Mouse (Mus musculus) 3T3-L1 (cell line): ENCODE measurements around the gene Sipa1.

Experiments used
- DNase-seq: peaks from one replicate; pipeline ENCODE4 v3.0.0-alpha.2; 2015; ENCODE audit warnings: low read depth, low spot score

Gene Sipa1

DNA sequence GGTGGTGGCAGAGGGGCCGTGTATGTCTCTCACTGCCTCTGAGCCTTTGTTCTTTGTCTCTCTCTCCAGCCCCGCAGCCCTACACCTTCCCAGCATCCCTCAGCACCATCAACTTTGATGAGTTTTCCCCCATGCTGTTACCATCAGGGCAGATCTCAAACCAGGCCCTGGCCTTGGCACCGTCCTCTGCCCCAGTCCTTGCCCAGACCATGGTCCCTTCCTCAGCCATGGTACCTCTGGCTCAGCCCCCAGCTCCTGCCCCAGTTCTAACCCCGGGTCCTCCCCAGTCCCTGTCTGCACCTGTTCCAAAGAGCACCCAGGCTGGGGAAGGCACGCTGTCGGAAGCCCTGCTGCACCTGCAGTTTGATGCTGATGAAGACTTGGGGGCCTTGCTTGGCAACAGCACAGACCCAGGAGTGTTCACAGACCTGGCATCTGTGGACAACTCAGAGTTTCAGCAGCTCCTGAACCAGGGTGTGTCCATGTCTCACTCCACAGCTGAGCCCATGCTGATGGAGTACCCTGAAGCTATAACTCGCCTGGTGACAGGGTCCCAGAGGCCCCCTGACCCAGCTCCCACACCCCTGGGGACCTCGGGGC is 16.7 kb downstream of the Sipa1 start:
- DNase-seq: no peak

DNA sequence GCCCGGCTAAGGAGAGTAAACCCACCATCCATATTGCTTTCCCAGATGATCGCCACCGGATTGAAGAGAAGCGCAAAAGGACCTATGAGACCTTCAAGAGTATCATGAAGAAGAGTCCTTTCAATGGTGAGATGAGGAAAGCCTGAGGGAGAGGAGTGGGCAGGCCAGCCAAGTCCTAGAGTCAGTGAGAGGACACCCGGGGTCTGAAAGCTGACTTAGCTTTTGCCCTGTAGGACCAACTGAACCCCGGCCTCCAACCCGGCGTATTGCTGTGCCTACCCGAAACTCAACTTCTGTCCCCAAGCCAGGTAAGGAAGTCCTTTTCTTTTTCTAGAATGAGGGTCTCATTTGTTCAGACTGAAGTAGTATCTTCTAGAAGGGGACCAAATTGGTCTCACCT is 18.2 kb downstream of the Sipa1 start:
- no peak for DNase-seq

DNA sequence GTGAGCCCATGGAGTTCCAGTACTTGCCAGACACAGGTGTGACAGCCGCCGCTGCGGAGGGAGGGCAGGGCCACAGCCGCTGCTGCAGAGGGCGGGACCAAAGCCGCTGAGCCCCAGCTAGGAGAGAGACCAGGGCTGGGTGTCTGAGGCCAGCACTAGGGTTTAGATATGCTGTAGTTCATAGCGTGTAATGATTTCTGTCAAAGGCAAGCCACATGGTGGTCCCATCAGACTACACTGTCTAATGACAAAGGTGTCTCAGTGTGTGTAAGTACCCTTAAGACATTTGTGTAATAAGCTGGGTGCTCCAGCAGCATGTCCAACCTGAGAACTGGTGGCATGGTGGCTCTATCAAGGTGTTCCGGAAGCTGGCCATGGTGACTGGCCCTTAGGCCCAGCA is 21.9 kb downstream of the Sipa1 start:
- no peak for DNase-seq

DNA sequence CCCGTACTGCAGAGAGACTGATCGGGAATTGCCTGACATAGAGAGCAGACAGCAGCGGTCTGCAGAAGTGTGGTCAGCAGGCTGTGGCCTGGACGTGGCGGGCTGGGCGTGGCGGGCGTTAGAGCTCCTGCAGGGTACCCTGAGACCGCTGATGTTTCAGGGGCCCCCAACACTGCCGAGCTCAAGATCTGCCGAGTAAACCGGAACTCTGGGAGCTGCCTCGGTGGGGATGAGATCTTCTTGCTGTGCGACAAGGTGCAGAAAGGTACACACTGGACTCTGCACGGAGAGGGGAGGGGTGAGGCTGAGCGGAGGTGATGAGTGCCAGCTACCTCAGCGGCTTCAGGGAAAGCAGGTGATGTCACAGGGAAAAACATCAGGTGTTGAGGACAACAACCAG is 22.5 kb downstream of the Sipa1 start:
- no peak for DNase-seq

DNA sequence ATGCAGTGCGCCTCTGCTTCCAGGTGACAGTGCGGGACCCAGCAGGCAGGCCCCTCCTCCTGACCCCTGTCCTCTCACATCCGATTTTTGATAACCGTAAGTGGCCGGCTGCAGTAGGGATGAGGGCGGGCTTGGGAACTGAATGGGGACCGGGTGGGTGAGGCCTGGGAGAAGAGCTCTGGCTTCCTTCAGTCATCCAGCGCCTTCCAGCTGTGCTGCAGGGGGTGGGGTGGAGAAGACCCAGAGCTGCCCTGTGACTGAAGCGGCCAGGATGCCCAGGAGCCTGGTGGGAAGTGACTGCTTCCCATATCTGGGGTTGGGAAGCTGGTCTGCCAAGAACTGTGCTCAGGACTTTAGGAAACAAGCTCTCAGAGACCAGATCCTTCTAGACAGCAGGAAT is 23.2 kb downstream of the Sipa1 start:
- DNase-seq: no peak

DNA sequence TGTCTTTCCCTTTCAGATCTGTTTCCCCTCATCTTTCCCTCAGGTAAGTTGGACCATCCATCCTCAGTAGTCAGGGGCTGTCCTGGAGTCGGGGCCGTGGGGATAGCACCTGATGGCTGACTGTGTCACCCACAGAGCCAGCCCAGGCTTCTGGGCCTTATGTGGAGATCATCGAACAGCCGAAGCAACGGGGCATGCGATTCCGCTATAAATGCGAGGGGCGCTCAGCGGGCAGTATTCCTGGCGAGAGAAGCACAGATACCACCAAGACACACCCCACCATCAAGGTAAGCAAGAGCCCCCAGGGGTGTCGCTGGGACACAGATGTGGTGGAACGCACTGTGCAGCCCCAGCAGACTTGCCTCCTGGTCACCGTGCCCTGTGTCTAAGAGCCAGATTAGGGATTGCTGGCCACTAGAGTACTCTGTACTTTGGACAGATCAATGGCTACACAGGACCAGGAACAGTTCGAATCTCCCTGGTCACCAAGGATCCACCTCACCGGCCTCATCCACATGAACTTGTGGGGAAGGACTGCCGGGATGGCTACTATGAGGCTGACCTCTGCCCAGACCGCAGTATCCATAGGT is 25.0 kb downstream of the Sipa1 start:
- DNase-seq: no peak

DNA sequence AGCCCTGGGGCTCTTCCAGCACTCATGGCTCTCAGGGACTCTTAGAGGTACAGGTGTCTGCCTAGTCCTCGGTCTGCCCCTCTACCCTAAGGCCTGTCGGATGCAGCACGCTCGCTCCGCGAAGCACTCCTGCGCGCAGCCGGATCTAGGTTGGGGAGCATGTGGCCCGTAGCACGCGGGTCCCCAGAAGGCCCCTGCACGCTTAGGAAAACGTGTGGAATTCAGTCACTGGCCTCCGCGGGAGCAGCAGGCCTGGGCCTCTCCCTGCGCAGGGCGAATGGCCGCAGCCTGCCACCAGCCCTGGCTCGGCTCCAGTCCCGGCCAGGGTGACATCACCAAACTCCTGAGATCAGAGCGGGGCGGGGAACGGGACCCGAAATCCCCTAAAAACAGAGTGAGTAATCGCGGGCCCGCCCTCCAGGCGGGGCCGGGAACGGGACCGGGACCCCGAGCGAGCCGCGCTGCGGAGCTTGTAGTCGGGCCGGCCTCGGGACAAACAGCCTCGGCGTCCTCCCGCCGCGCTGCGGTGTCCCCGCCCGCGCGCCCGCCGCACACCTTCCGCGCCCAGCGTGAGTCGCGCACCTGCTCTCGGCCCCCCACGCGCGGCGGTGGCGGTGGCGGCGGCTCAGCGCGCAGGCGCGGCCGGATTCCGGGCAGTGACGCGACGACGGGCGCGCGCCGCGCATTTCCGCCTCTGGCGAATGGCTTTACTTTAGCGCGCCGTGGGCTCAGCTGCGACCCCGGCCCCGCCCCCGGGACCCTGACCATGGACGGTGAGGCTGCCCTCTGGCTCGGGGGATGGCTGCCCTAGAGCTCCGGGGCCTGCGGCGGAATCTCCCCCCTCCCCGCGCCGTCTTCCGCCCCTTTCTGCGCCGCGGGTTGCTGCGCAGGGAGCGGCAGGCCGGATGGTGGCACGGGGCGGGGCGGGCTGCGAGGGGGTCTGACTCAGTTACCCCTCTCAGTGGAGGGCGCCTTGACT is 26.1 kb downstream of the Sipa1 start, which contains the start of gene Rela:
Rela (plus strand) TSS at position 415 of the 979 bp plus-strand sequence.
- DNase-seq: peak; percentile 89

DNA sequence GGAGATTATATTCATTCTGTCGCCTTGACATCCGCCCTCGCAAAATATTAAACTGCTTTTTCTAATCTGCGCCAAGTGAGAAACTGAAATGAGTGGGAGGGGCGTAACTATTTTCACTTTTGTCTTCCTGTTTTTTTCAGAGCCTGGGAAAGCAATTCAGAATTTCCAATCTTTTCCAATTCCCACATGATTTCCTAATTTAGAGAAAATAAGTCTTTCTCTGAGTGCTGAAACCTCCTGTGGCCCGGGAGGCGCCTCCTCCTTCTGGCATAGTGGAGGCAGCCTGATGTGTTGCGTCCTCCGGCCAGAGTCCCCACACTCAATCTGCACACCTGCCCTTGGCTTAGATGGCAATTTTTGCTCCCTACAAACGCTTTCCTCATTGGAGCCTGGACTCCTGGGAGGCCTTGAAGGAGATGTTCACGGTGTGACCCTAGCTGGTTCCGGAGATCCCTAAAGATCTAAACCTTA is 26.9 kb downstream of the Sipa1 start:
- DNase-seq: no peak

DNA sequence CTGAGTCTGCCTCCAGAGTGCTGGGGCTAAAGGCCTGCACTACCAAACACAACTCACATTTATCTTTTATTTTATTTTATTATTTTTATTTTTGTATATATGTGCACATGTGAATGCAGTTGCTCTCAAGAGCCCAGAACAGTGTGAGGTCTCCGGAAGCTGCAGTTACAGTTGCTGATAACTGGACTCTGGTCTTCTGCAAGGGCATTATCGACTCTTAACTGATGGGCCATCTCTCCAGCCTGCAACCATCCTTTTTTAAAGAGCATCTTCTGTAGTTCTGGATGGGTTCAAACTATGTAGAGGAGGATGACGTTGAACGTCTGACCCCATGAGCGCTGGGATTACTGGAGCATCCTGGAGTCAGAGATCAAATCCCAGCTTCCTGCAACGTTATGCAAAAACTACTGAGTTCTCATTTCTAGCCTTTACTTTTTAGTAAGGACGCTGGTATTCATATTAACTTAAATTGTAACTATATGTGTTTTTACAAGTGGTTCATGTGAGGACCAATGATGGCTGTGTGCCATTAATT is 27.4 kb downstream of the Sipa1 start:
- no peak for DNase-seq

DNA sequence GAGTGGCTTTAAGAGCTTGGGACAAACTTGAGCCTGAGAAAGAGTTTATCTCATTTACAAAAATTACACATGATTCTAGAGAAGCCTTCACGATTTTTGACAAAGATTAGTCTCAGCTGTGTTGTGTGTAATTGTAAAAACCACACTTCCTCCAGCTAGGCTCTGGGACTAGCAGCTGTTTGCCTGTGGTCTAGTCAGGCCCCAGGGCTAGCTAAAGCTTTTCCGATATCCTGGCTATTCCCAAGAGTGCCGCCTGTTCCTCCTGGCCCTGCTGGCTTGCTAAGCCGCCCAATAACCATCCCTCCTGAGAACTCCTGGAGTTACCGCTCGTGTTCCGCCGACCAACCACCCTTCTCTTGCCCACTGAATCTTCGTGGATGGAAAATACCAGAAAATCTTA is 31.4 kb downstream of the Sipa1 start:
- DNase-seq: no peak

DNA sequence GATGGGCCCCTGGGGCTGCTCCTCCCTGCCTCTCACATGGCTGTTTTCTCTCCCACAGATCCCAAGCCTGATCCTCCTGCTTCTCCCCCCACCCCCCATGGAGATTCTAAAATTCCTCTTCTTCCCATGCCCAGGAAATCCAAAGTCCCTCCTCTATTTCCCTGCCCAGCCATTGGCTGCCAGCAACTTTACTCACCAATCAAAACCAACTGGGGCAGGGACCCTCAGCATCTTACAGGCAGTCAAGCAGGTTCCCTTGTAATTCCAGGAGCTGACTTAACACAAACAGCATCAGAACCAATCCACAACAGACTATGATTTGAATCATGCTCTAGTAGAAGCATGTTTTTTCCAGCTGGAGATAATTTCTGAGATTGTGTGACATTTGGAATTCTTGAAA is 33.6 kb downstream of the Sipa1 start:
- DNase-seq: no peak

DNA sequence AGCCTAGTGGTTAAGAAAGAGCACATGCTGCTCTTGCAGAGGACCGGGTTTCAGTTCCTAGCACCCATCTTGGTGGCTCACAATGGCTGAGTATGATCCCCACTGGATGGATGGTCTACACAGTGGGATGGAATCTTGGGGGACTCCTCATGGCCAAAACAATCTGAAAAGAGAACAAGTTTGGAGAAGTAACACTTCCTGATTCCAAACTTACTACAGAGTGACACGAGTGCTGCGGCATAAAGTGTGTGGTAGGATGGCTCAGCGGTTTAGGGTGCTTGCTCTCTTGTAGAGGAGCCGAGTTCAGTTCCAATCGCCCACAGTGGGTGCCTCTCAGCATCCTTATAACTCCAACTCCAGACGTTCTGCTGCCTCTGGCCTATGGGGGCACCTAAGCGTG is 38.2 kb downstream of the Sipa1 start:
- DNase-seq: no peak

DNA sequence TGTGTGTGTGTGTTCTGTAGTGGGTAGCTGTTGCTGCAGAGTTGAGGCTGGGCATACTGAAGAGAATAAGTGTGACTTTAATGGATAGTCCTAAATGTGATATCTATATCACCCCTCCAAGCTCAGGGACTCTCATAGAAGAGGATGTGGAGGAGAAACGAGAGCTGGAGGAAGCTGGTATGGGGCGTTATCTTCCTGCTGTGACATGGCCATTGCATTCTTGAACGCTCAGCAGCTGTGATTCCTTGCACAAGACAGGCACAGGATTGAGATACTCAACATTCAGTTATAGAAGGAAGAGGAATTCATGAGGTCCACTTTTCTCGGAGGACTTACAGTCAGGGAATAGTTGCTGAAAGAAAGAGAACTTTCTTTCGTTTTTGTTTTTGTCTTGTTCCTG is 41.6 kb downstream of the Sipa1 start:
- DNase-seq: no peak

DNA sequence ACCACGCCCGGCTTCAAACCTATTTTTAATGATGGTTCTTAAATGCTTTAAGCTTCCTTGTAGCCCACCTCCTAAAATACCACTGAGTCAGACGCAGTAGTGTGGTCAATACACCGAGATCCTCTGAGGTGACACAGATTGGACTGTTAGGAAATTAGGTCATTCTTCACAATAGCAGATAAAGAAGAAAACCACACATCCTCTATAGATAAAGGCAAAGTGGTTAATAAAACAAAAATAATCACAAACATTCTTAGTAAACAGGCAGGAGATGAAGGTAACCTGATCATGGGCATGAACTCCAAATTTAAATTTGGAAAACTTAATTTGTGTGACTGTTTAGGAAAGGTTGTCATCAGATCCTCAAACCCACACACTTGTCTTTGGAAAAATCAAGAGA is 43.5 kb downstream of the Sipa1 start:
- DNase-seq: no peak

DNA sequence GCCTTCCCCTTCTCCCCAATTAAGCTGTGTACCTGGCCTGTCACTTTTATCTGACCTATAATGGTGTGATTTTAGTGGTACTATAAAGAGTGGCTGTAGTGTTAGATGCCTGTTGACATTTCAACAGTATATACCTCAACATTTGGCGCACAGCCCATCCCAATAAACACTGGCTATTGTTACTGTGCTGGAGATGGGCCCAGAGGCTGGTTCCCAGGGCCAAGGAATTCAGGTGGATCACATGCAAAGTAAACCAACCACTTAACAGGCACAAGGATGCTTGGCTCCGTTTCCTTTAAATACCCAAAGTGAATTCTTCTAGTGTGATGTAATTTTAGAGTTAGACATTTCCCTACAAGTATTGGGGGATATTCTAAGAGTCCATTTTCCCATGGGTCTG is 48.6 kb downstream of the Sipa1 start:
- DNase-seq: peak; percentile 56

DNA sequence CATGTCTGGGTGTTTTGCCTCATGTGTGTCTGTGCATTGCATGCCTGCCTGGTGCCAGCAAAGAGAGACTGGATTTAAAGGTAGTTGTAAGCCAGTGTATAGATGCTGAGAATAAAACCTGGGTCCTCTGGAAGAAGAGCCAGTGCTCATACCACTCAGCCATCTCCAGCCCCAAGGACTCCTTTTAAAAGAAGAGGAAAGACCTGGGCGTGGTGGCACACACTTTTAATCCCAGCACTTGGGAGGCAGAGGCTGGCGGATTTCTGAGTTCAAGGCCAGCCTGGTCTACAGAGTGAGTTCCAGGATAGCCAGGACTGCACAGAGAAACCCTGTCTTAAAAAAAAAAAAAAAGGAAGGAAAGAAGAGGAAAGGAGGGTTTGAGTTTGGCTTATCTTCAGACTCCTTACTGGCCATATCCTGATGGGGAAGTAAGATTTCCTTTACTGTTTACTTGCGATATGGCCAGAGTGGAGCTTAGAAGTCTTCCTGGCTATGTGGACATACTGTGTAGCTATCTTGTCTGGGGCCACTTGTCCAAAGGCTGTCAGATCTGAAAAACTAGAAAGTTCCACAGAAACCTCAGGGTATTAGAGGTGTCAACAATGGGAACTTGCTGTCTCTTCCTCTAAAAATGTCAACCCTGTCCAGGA is 50.6 kb downstream of the Sipa1 start:
- no peak for DNase-seq

DNA sequence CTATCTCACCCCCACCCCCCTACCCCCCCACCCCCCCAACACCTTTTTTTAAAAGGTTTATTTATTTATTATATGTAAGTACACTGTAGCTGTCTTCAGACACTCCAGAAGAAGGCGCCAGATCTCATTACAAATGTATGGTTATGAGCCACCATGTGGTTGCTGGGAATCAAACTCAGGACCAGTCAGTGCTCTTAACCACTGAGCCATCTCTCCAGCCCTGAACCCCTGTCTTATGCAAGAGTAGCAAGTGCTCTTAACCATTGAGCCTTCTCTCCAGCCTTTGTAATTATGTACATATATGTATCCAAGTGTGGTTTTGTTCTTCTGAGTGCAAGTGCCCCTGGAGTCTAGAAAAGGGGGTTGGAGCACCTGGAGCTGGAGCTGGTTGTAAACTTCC is 51.5 kb downstream of the Sipa1 start:
- DNase-seq: peak; percentile 51

DNA sequence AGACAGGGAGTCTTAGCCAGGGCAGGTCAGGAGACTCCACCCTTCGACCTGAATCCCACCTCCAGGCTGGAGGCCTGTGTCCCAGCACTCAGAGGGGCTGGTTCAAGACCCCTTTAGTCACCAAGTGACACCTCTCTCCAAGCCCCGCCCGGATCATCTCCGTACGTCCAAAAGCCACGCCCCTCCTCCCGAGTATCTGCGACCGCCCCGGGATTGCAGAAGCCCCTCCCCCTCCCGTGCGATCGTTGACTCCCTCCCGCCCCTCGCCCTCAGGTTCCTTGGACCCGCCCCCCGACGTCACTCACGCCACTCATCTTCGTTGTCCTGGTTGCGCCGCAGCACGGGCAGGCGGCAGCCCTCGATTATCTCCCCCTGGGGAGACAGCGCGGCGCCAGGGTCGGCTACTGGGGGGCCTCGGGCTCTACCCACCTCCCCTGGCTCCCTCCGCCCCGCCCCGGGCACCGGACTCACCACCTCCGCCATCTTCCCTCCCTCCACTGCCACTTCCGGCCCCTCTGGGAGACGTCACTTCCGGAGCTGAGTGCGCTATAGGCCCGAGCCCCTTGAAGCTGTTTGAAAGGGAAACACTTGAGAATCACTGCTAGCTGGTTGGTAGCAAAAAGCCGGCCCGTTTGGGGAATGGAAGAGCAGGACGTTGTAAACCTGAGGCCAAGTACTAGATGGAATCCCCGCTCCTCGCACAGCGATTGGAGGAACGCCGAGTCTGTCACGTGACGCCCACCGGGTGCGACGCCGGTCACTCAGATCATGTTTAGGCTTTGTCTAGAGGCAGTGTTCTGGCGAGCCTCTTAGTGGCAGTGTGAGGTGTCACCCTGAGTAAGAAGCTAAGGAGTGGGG is 53.7 kb downstream of the Sipa1 start, which contains the start of gene Kat5:
Kat5 (minus strand) TSS at position 691 of the 858 bp plus-strand sequence.
- DNase-seq: peak; percentile 96

DNA sequence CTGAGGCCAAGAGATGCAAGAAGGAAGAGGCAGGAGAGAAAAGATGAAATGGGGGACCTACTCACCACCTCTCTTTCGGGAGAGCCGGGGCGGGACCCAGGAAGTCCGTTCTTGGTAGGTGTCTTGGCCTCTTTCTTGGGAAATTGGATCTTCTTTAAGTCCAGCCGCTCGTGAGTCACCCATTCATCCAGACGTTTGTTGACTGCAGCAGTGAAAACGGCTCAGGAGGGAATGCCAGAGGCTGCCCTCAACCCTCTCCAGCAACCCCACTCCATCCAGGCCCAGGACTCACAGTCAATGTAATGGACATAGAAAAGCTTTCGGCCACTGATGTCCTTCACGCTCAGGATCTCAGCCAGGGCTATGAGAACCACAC is 54.3 kb downstream of the Sipa1 start:
- DNase-seq: peak; percentile 79

DNA sequence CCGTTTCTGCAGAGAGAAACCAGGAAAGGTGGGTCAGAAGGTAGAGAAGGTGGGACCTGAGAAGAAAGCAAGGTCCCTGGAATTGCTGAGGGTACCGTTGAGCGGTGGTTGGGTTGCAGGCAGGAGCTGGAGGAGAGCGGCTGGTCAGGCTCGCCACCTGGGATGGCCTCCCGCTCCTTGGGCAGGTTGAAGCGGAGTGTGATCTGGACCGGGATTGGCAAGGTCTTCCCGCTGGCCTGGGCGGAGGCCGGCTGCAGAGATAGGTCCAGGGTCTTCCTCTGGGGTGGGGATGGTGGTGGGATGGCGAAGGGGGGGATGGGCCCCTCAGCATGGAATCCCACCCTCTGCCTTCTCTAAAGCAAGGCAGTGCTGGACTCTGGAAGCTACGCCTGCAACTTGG is 54.8 kb downstream of the Sipa1 start:
- DNase-seq: no peak
